Mouse (Mus musculus): ENCODE measurements at regions not wholly inside any gene's neighbourhood (a gene's known extent, or its start where the extent isn't known, plus 50 kb on each side); places are given as distances from the start of the nearest gene placed in this dataset.

- TF ChIP-seq EP300 (optimal IDR thresholded peaks at IDR 0.05), result no peak
- no peak for TF ChIP-seq CTCF (IDR thresholded peaks at IDR 0.05; ENCODE audit: low read depth)
These were observed 151.0 kb downstream of the Cdh26 start for GRCm38 (mm10) chr2:178581306-178581705.
